Mouse (Mus musculus) myocyte (in vitro differentiated cells): ENCODE results near the gene Dgkg.

Experiments used
- CEBPB ChIP-seq: IDR thresholded peaks from 2 replicates; pipeline ENCODE4 v1.6.1; 2011; ENCODE audit warnings: mild to moderate bottlenecking, moderate library complexity; ENCODE audit not compliant: poor library complexity, insufficient read depth, severe bottlenecking
- E2F4 ChIP-seq: IDR thresholded peaks from one replicate; pipeline ENCODE4 v1.6.1; 2011; ENCODE audit warnings: mild to moderate bottlenecking, control low read depth, moderate library complexity; ENCODE audit not compliant: insufficient read depth
- MAX ChIP-seq: IDR thresholded peaks from one replicate; pipeline ENCODE4 v1.6.1; 2011; ENCODE audit warnings: low read depth, mild to moderate bottlenecking, control low read depth
- MYOD1 ChIP-seq, 3 experiments: IDR thresholded peaks; one replicate each; pipeline ENCODE4 v1.6.1; 2011; ENCODE audit warnings: control low read depth in 2 of 3, low read depth in 2 of 3, mild to moderate bottlenecking in 2 of 3, moderate library complexity in 1 of 3; ENCODE audit not compliant: insufficient read length in 2 of 3, control insufficient read depth in 1 of 3
- MYOG ChIP-seq, 3 experiments: IDR thresholded peaks; one replicate each; pipeline ENCODE4 v1.6.1; 2011; ENCODE audit warnings: control low read depth in 2 of 3, low read depth in 2 of 3, mild to moderate bottlenecking in 2 of 3; ENCODE audit not compliant: insufficient read length in 2 of 3, control insufficient read depth in 1 of 3, insufficient read depth in 1 of 3
- POLR2A ChIP-seq: IDR thresholded peaks from one replicate; pipeline ENCODE4 v1.6.1; 2011; ENCODE audit warnings: low read depth, mild to moderate bottlenecking, control low read depth, moderate library complexity; ENCODE audit not compliant: insufficient read length
- POLR2AphosphoS2 ChIP-seq: IDR thresholded peaks from one replicate; pipeline ENCODE4 v1.6.1; 2011; ENCODE audit warnings: low read depth, control low read depth; ENCODE audit not compliant: insufficient read length
- REST ChIP-seq: IDR thresholded peaks from one replicate; pipeline ENCODE4 v1.6.1; 2011; ENCODE audit warnings: mild to moderate bottlenecking, control low read depth, moderate library complexity; ENCODE audit not compliant: insufficient read depth, insufficient read length
- TCF12 ChIP-seq: IDR thresholded peaks from one replicate; pipeline ENCODE4 v1.6.1; 2011; ENCODE audit warnings: mild to moderate bottlenecking, control low read depth; ENCODE audit not compliant: poor library complexity, insufficient read depth, severe bottlenecking
- USF1 ChIP-seq: IDR thresholded peaks from one replicate; pipeline ENCODE4 v1.6.1; 2011; ENCODE audit warnings: low read depth, mild to moderate bottlenecking, control low read depth, moderate library complexity

- TF ChIP-seq E2F4: no peak
- no peak for TF ChIP-seq CEBPB
- no peak for TF ChIP-seq POLR2A
- no peak for TF ChIP-seq MAX
- TF ChIP-seq USF1: no peak
- TF ChIP-seq POLR2AphosphoS2: no peak
- TF ChIP-seq MYOG (IDR thresholded peaks at IDR 0.05; ENCODE audit: control insufficient read depth in 1 of 3, insufficient read depth in 1 of 3, insufficient read length in 2 of 3, low read depth in 2 of 3): no peak
- TF ChIP-seq MYOD1 (IDR thresholded peaks at IDR 0.05; ENCODE audit: control insufficient read depth in 1 of 3, insufficient read length in 2 of 3, low read depth in 2 of 3): no peak
- no peak for TF ChIP-seq REST
- no peak for TF ChIP-seq TCF12
These were observed 194.8 kb downstream of the Dgkg start for GRCm38 (mm10) chr16:22462220-22462619.
